ENCODE assay signal across 8 mouse cellular contexts in the genomic region with DNA sequence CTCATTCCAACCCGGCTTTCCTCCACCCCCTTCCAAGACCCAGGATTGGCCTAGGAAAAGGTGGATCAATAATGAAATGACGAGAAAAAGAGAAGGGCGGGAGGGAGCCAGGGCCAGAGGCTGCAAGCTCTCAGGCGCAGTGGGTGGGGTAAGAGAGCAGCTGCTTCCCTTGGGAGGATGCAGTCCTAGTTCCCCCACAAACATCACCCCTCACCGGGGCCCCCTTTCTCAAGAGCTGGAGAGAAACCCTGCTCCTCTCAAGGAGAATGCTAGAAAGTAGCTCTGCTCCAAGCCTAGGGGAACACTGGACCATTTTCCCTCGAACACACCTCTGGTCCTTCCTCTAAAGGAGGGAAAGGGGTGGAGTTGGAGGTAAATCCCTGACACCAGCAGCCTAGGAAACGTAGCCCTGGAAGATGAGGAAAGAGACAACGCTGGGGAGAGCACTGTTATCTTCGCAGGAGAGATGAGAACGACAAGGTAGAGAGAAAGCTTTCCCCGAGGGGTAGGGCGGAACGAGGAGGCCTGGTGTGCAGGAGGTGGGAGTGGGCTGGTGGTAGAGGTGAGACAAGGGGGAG. TPM values are rescaled to one million over a fixed set of nuclear protein-coding genes. Genes with fewer than 3 reads are reported as not detected.
A peak's percentile ranks its signal among the peaks of the same experiment; 100 is the strongest.
DNase-seq lines count a peak whose midpoint lies in the region; ATAC-seq and TF ChIP-seq lines count a peak whose summit lies in the region.

No protein-coding gene starts in this region.

- WGBS in kidney, embryonic 14.5 days: 2% methylated on average over 13 of the region's 13 CpGs
- 2% methylated on average over 13 of the region's 13 CpGs for WGBS in forebrain, embryonic 10.5 days
- WGBS in intestine, postnatal 0 days: under 1% methylated on average over 13 of the region's 13 CpGs
- WGBS in midbrain, embryonic 16.5 days: under 1% methylated on average over 13 of the region's 13 CpGs

- H3K9ac ChIP-seq in kidney, embryonic 14.5 days (ENCODE audit: low read depth, low read length): peak overlapping the region; percentile 97
- peak overlapping the region; percentile 87 for H3K9ac ChIP-seq in intestine, postnatal 0 days (ENCODE audit: low read depth, low read length)
- peak overlapping the region; percentile 84 for H3K9ac ChIP-seq in midbrain, embryonic 16.5 days (ENCODE audit: low read depth, low read length)

- peaks cover 35% of the 10 kb centered on the region for H3K4me1 ChIP-seq in kidney, embryonic 14.5 days (ENCODE audit: control insufficient read depth, insufficient read depth, low read length)
- peaks cover 69% of the 10 kb centered on the region for H3K4me1 ChIP-seq in forebrain, embryonic 10.5 days
- 0 out of 2 replicates have a peak, but pooled peaks cover 14% of the 10 kb centered on the region for H3K4me1 ChIP-seq in intestine, postnatal 0 days (replicated peaks; ENCODE audit: control insufficient read depth, insufficient read depth, low read length)
- peaks cover 50% of the 10 kb centered on the region for H3K4me1 ChIP-seq in midbrain, embryonic 16.5 days (ENCODE audit: control insufficient read depth, insufficient read depth, low read length)

- H3K4me3 ChIP-seq in kidney, embryonic 14.5 days (ENCODE audit: low read length): peak overlapping the region; percentile 77
- H3K4me3 ChIP-seq in forebrain, embryonic 10.5 days: peak overlapping the region; percentile 96
- H3K4me3 ChIP-seq in intestine, postnatal 0 days (ENCODE audit: low read depth, low read length): peak overlapping the region; percentile 88
- H3K4me3 ChIP-seq in midbrain, embryonic 16.5 days (ENCODE audit: low read depth, low read length): peak overlapping the region; percentile 78

- no peaks in the 10 kb centered on the region for H3K27me3 ChIP-seq in kidney, embryonic 14.5 days (ENCODE audit: control insufficient read depth, insufficient read depth, low read length)
- H3K27me3 ChIP-seq in forebrain, embryonic 10.5 days (ENCODE audit: poor library complexity, severe bottlenecking): no peaks in the 10 kb centered on the region
- H3K27me3 ChIP-seq in intestine, postnatal 0 days (replicated peaks; ENCODE audit: control insufficient read depth, insufficient read depth, low read length): 0 out of 2 replicates have a peak, but pooled peaks cover 5% of the 10 kb centered on the region
- no peaks in the 10 kb centered on the region for H3K27me3 ChIP-seq in midbrain, embryonic 16.5 days (ENCODE audit: control insufficient read depth, insufficient read depth, low read depth, low read length)

- DNase-seq in kidney, postnatal 25 days: no peak
- DNase-seq in NIH3T3 (ENCODE audit: low read depth): peak; percentile 25
- peak; percentile 15 for DNase-seq in forebrain, embryonic 10.5 days (ENCODE audit: extremely low spot score, low spot score)
- peak; percentile 59 for DNase-seq in thymus, postnatal 25 days
- DNase-seq in left cerebral cortex, adult 18-20 months (ENCODE audit: low spot score in 2 of 2): no peak

- ATAC-seq in kidney, embryonic 14.5 days (ENCODE audit: low FRiP score, low TSS enrichment): no peak
- ATAC-seq in intestine, postnatal 0 days: no peak
- ATAC-seq in midbrain, embryonic 16.5 days: no peak

- H3K36me3 ChIP-seq in kidney, embryonic 14.5 days (ENCODE audit: control insufficient read depth, insufficient read depth, low read length): no peaks in the 10 kb centered on the region; the same call in 1 of the 2 replicates
- peaks cover 27% of the 10 kb centered on the region for H3K36me3 ChIP-seq in forebrain, embryonic 10.5 days (replicated peaks)
- peaks cover 3% of the 10 kb centered on the region; the same call in 1 of the 2 replicates for H3K36me3 ChIP-seq in intestine, postnatal 0 days (ENCODE audit: control insufficient read depth, insufficient read depth)
- H3K36me3 ChIP-seq in midbrain, embryonic 16.5 days (ENCODE audit: control insufficient read depth, insufficient read depth, low read length): no peaks in the 10 kb centered on the region

- TF ChIP-seq CTCF in intestine, postnatal 0 days (IDR thresholded peaks at IDR 0.05; ENCODE audit: low read depth): no peak

- peak overlapping the region; percentile 90 for H3K4me2 ChIP-seq in kidney, embryonic 14.5 days (replicated peaks; ENCODE audit: low read depth, low read length)
- peak overlapping the region; percentile 98 for H3K4me2 ChIP-seq in intestine, postnatal 0 days (replicated peaks; ENCODE audit: low read depth)
- H3K4me2 ChIP-seq in midbrain, embryonic 16.5 days (ENCODE audit: low read length): peak overlapping the region; percentile 89

- no peaks in the 10 kb centered on the region for H3K9me3 ChIP-seq in kidney, embryonic 14.5 days (ENCODE audit: control insufficient read depth, low read length)
- no peaks in the 10 kb centered on the region for H3K9me3 ChIP-seq in forebrain, embryonic 10.5 days
- H3K9me3 ChIP-seq in intestine, postnatal 0 days (ENCODE audit: control insufficient read depth): no peaks in the 10 kb centered on the region
- no peaks in the 10 kb centered on the region for H3K9me3 ChIP-seq in midbrain, embryonic 16.5 days (replicated peaks; ENCODE audit: control insufficient read depth, low read length, poor library complexity, severe bottlenecking)

- H3K27ac ChIP-seq in kidney, embryonic 14.5 days (ENCODE audit: low read depth, low read length): peak overlapping the region; percentile 57; the same call in 1 of the 2 replicates
- peak overlapping the region; percentile 98 for H3K27ac ChIP-seq in forebrain, embryonic 10.5 days
- H3K27ac ChIP-seq in intestine, postnatal 0 days (ENCODE audit: low read depth, low read length): peak overlapping the region; percentile 9
- H3K27ac ChIP-seq in midbrain, embryonic 16.5 days (ENCODE audit: low read length): peak overlapping the region; percentile 98

RNA-seq across cellular contexts. Expression of gene Kmt2a, which starts 1.3 kb away (rescaled TPM):
- polyA plus RNA-seq in kidney, embryonic 14.5 days (2014; fragmentation: Nextera tagmentation; extraction: Ambion mirVana): 14.9 and 15.2 TPM in 2 replicates
- 10.3 and 10.8 TPM in 2 replicates for polyA plus RNA-seq in forebrain, embryonic 10.5 days (2016; fragmentation: Nextera tagmentation; extraction: Ambion mirVana)
- 2.9 and 3.4 TPM in 2 replicates for polyA plus RNA-seq in intestine, postnatal 0 days (2015; fragmentation: Nextera tagmentation; extraction: Ambion mirVana)
- polyA plus RNA-seq in midbrain, embryonic 16.5 days (2015; fragmentation: Nextera tagmentation; extraction: Ambion mirVana): 14.1 and 22.3 TPM in 2 replicates
- total RNA-seq in left cerebral cortex, adult 18-20 months (2021): 10 to 100 TPM; 84.1 to 88.1 TPM

RNA-seq across cellular contexts. Expression of gene Atp5l, which starts 40.8 kb away (rescaled TPM):
- 674 and 931 TPM in 2 replicates for polyA plus RNA-seq in kidney, embryonic 14.5 days (2014; fragmentation: Nextera tagmentation; extraction: Ambion mirVana)
- 509 and 532 TPM in 2 replicates for polyA plus RNA-seq in forebrain, embryonic 10.5 days (2016; fragmentation: Nextera tagmentation; extraction: Ambion mirVana)
- 1,311 and 1,336 TPM in 2 replicates for polyA plus RNA-seq in intestine, postnatal 0 days (2015; fragmentation: Nextera tagmentation; extraction: Ambion mirVana)
- 651 and 716 TPM in 2 replicates for polyA plus RNA-seq in midbrain, embryonic 16.5 days (2015; fragmentation: Nextera tagmentation; extraction: Ambion mirVana)
- 100 to 1,000 TPM; 316 to 362 TPM for total RNA-seq in left cerebral cortex, adult 18-20 months (2021)

Comparison
In these comparisons a context has a peak if more than half of its experiments do, and no peak if none do; other contexts are left out.
1. H3K27ac ChIP-seq: peak in every context shown above with its lines; median percentile 98 in forebrain, embryonic 10.5 days; 98 in midbrain, embryonic 16.5 days; 57 in kidney, embryonic 14.5 days; 9 in intestine, postnatal 0 days.
2. DNase-seq: peak in NIH3T3 (single experiment), forebrain, embryonic 10.5 days (single experiment) and thymus, postnatal 25 days (single experiment); none in kidney, postnatal 25 days (0 of 2) and left cerebral cortex, adult 18-20 months (0 of 2).
3. Peak in every context shown above with its lines, with median percentiles within 50 percentile points of each other: H3K4me2 ChIP-seq, H3K4me3 ChIP-seq and H3K9ac ChIP-seq.